Mouse (Mus musculus) gastrocnemius, postnatal 36 days (tissue): ENCODE measurements around the gene Ice1. TPM values are rescaled to one million over a fixed set of nuclear protein-coding genes. Genes with fewer than 3 reads are reported as not detected.

Source experiments
- DNase-seq, 2 experiments: peaks; one replicate each; pipeline ENCODE4 v3.0.0; 2022
- intact Hi-C: fragments of 180-260 bp; cut with DNase I; formaldehyde crosslinking; loops from one replicate; pipeline ENCODE4 v1.15.1; 2025
- total RNA-seq, 2 experiments: library from RNA; stranded (reverse); gene quantifications; 2 replicates each; pipeline ENCODE4 v1.2.3; 2021

Gene Ice1
- total RNA-seq, 2 experiments from 2014 or later, result 13.6 to 14.5 TPM

- intact Hi-C loops, result no loop called here
- peak; percentile 89 to 92 for DNase-seq
Observed at GRCm38 (mm10) chr13:70590248-70590762, 47.1 kb downstream of the Ice1 start.

GRCm38 (mm10) chr13:70586969-70587368, 50.5 kb downstream of the Ice1 start:
- no peak for DNase-seq
- intact Hi-C loops, result loop anchor here (10.0 kb wide), 1 partner anchor 892 kb away; no protein-coding TSS in a partner anchor

DNA sequence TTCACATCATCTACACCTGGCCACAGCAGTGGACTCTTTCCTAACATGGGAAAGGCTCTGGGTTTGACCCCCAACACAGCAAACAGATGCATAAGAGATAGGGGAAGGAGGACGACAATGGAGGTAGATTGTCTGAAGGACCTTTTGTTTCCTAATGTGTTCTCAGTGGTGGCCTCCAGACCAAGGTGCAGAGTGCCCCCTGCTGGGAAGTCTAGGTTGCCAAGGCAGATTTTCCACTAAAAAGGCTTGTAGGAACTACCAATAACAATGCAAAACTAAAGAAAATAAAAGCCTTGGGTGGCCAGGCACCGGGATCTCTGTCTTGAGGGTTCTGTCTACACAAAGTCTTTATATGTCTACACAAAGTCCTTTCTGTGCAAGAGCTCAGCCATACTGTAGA, 54.9 kb downstream of the Ice1 start:
- intact Hi-C loops, result loop anchor here (10.0 kb wide), 1 partner anchor 888 kb away; no protein-coding TSS in a partner anchor

GRCm38 (mm10) chr13:70581509-70581908, 55.9 kb downstream of the Ice1 start:
- no peak for DNase-seq
- intact Hi-C loops, result loop anchor here (10.0 kb wide), 1 partner anchor 887 kb away; no protein-coding TSS in a partner anchor

More for the DNA sequence above, 54.9 kb downstream of the Ice1 start:
- no peak for DNase-seq

- DNase-seq, result no peak
- intact Hi-C loops, result no loop called here
Observed at GRCm38 (mm10) chr13:70574216-70574615, 63.2 kb downstream of the Ice1 start.

DNA sequence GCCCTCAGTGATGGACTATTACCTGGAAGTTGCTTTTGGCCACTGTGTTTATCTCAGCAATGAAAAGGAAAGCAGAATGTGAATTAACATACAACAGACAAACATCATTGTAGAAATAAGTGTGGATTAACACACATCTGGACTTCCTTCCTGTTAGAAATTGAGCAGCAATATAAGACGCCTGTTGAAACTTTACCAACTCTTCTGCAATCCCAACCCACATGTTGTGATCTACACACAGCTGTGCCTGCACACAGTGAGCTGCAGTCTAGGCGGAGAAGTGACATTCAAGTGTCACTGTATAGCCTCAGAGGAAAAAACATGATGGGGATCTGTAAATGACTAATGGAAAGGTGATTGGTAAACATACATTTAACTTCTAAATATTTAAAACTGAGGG, 69.5 kb downstream of the Ice1 start:
- no peak for DNase-seq
- intact Hi-C loops, result no loop called here

- intact Hi-C loops, result no loop called here
- no peak for DNase-seq
Observed at GRCm38 (mm10) chr13:70553456-70553855, 84.0 kb downstream of the Ice1 start.

DNA sequence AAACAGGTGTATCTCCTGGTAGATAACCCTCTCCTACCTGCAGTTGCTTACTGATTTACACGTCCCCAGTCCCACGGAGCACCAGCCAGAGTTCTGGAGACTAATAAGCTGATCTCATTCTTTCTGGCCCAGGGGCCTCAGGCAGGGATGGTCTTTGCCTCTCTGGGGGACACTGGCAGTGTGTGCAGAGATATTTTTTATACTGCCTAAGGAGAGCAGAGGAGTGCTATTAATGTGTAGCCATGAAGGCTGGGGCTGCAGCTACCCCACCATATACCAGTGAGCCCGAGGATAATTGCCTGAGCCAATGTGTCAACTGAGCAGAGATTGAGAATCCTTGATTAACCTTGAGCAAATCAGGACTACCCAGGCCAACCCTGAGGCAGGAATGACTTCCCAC, 90.0 kb downstream of the Ice1 start:
- intact Hi-C loops, result no loop called here
- no peak for DNase-seq

DNA sequence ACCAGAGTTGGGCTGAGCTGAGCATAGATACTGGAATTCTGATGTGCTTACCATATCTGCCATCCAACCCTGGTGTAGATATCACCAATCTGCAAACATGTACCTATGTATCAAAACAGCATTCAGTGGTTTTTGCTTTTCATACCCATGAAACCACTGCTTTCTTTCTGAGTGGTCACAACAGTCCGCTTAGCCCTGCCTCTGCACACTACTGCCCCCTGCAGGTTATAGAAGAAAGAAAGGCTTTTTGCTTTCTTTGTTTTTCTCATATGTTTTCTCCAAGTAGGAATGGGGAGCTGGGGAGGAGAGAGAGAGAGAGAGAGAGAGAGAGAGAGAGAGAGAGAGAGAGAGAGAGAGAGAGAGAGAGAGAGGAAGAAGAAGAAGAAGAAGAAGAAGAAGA, 92.2 kb downstream of the Ice1 start:
- intact Hi-C loops, result no loop called here
- DNase-seq, result no peak

- intact Hi-C loops, result no loop called here
- DNase-seq, result no peak
Observed at GRCm38 (mm10) chr13:70539842-70540241, 97.6 kb downstream of the Ice1 start.

GRCm38 (mm10) chr13:70533412-70533811, 104.0 kb downstream of the Ice1 start:
- intact Hi-C loops, result no loop called here
- DNase-seq, result no peak

DNA sequence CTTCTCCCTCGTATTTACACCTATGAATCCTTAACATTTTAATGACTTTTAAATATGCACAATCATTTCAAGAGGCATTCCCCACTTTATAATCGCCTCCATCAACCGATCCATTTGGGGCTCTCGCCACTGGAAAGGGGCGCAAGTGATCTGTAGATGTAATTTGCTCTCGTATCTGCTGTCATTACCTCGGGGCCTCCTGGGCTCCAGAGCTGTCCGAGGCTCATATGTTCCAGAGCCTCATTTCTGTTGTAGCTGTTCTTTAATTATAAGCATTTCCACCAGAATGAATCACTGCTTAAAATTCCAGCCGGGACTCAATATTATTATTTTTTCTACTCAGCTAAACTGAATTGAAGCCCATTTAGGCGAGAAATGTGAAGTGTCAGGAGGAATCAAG, 104.7 kb downstream of the Ice1 start:
- no peak for DNase-seq
- intact Hi-C loops, result no loop called here

DNA sequence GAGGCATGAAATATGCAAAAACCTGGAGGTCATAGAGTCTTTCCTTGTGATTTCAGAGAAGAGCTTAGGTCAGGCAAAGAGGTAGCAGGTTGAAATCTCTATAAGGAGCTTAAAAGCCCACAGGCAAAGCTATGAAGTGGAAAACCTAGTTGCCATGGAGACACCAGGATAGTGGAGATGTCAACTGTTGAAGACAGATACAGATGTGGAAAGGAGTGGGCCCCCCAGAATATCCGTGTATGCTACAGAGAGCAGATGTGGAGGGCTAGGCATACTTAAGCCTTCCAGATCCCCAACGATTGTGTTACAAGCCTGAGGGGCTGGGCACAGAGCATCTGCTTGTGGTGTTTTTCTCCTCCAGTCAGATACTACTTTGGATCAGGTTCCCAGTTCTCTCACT, 119.8 kb downstream of the Ice1 start:
- intact Hi-C loops, result no loop called here
- no peak for DNase-seq

- DNase-seq, result no peak
- intact Hi-C loops, result no loop called here
Observed at GRCm38 (mm10) chr13:70515004-70515403, 122.4 kb downstream of the Ice1 start.

GRCm38 (mm10) chr13:70510199-70510598, 127.2 kb downstream of the Ice1 start:
- intact Hi-C loops, result loop anchor here (1.0 kb wide), 1 partner anchor 19 kb away; no protein-coding TSS in a partner anchor
- no peak for DNase-seq

DNA sequence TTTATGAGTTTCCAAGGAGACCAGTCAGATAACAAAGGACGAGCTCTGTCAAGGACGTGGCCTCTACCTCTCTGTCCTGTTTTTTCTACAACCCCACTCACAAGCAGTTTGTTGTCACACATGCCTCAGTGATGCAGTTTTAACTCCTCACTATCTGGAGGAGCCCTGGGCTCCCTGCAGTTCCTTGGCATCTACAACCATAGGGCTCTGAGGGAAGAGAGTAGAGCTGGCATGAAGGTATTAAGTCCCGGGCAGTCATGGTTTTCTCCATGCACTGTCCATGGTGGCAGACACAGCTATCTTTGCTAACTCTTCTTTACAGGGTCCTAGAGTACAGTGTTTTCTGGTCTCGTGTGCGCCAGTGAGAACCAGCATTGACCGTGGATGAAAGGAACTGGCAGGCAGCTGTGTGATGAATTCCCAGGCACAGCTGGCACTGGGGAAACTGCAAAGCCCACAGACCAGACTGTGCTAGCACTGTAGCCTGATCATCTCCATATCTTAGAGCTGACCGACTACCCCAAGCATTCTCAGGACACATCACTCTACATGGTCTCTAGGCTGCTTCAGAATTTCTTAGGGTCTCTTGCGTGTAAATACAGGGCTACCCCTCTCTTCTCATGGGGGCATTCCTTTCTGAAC, 127.9 kb downstream of the Ice1 start:
- DNase-seq, result no peak
- intact Hi-C loops, result loop anchor here (1.0 kb wide), 1 partner anchor 20 kb away; no protein-coding TSS in a partner anchor

DNA sequence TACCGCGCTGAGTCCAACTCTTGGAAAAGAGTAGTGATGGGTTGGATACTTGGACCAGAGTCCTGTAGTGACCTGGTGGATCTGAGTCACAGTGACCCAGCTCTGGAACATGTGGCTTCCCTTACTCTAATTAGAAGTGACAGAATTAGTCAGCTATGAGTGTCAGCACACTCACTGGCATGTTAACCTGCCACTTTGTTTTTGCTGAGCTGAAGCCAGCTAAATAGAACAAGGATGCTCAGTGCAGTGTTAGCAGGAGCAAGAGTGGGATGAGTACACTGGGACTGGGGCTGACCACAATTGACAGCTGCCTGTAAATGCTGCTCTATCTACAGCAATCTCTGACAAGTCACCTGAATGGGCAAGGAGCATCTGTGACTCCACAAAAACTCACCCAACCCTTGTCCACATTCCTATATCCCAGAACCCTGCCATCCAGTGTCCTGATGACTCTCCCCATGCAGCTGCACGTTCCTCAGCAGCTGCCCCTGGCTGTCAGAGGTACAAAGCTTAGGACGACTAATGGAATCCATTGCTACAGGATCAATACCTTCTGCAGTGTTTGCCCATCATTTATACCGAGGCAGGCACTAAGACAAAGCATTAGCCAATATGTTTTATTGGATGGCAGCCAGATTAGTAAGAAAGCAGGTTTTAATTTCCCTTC, 128.6 kb downstream of the Ice1 start:
- DNase-seq, result no peak
- intact Hi-C loops, result no loop called here

Other genes with a start within 250 kb of the Ice1 start
- under 1 TPM; 0.38 to 0.44 TPM for gene Adamts16, start 204.2 kb upstream of the Ice1 start, total RNA-seq